Mouse (Mus musculus) c-Kit-negative CD71-positive TER-119-positive erythroid progenitor cells, embryonic 14.5 days (primary cell): ENCODE measurements around the gene Tead3.

Source experiments
- DNase-seq: peaks from one replicate; pipeline ENCODE4 v3.0.0-alpha.2; 2013; ENCODE audit warnings: low read depth, low spot score

The Tead3 gene

GRCm38 (mm10) chr17:28311366-28312132, 39.1 kb downstream of the Tead3 start:
- no peak for DNase-seq

GRCm38 (mm10) chr17:28310831-28311230, 39.8 kb downstream of the Tead3 start:
- DNase-seq = no peak

- DNase-seq = peak; percentile 69
These were observed 42.1 kb downstream of the Tead3 start for GRCm38 (mm10) chr17:28308297-28309195.

GRCm38 (mm10) chr17:28305172-28305571, 45.4 kb downstream of the Tead3 start:
- DNase-seq = no peak

GRCm38 (mm10) chr17:28300850-28301249, 49.8 kb downstream of the Tead3 start:
- DNase-seq = no peak

GRCm38 (mm10) chr17:28300323-28300722, 50.3 kb downstream of the Tead3 start:
- DNase-seq = no peak

GRCm38 (mm10) chr17:28299669-28300320, 50.8 kb downstream of the Tead3 start:
- no peak for DNase-seq

GRCm38 (mm10) chr17:28298888-28299287, 51.7 kb downstream of the Tead3 start:
- DNase-seq = no peak

GRCm38 (mm10) chr17:28294449-28295333, 55.9 kb downstream of the Tead3 start:
- DNase-seq = no peak

GRCm38 (mm10) chr17:28293716-28294115, 56.9 kb downstream of the Tead3 start:
- DNase-seq = no peak

GRCm38 (mm10) chr17:28291346-28291745, 59.3 kb downstream of the Tead3 start:
- no peak for DNase-seq

GRCm38 (mm10) chr17:28290671-28291070, 59.9 kb downstream of the Tead3 start:
- DNase-seq = no peak

GRCm38 (mm10) chr17:28290262-28290661, 60.4 kb downstream of the Tead3 start:
- no peak for DNase-seq

GRCm38 (mm10) chr17:28287980-28288379, 62.6 kb downstream of the Tead3 start:
- DNase-seq = no peak

GRCm38 (mm10) chr17:28287578-28287977, 63.0 kb downstream of the Tead3 start:
- no peak for DNase-seq

- no peak for DNase-seq
These were observed 63.7 kb downstream of the Tead3 start for GRCm38 (mm10) chr17:28286964-28287363.

GRCm38 (mm10) chr17:28286133-28286532, 64.5 kb downstream of the Tead3 start:
- no peak for DNase-seq

- DNase-seq = no peak
These were observed 67.4 kb downstream of the Tead3 start for GRCm38 (mm10) chr17:28283199-28283598.

GRCm38 (mm10) chr17:28281866-28282441, 68.7 kb downstream of the Tead3 start:
- DNase-seq = no peak
